Comparison of ENCODE assay signal across 12 mouse cellular contexts in genomic region chr14:19311614-19312013, GRCm38 (mm10).
"Had no signal": no experiment of that assay in that cellular context is flagged by ENCODE, and none has a peak within 500 bp of the region (broad histone marks: within the 10 kb centered on the region; RNA-seq: fewer than 3 reads in every experiment).

No protein-coding gene starts in this region.

- H3K27ac ChIP-seq: left cerebral cortex, adult 2 months; limb, embryonic 10.5 days; liver, embryonic 15.5 days; midbrain, embryonic 13.5 days; stomach, embryonic 15.5 days had no signal

- H3K36me3 ChIP-seq: limb, embryonic 10.5 days; liver, embryonic 15.5 days; midbrain, embryonic 13.5 days; stomach, embryonic 15.5 days had no signal

- H3K9ac ChIP-seq: liver, embryonic 15.5 days; lung, embryonic 14.5 days; midbrain, embryonic 13.5 days; stomach, embryonic 15.5 days had no signal

- DNase-seq: kidney, adult 2 months; kidney, postnatal 25 days; lung, embryonic 14.5 days; lung, postnatal 14 days; right cerebral cortex, postnatal 14 days; thymus, adult 18-20 months; thymus, postnatal 14 days had no signal

- H3K9me3 ChIP-seq: liver, embryonic 15.5 days; stomach, embryonic 15.5 days had no signal

- H3K4me3 ChIP-seq: left cerebral cortex, adult 2 months; limb, embryonic 10.5 days; liver, embryonic 15.5 days; midbrain, embryonic 13.5 days; stomach, embryonic 15.5 days had no signal

- ATAC-seq: midbrain, embryonic 13.5 days had no signal

- H3K4me2 ChIP-seq: liver, embryonic 15.5 days; lung, embryonic 14.5 days; midbrain, embryonic 13.5 days; stomach, embryonic 15.5 days had no signal

- H3K27me3 ChIP-seq: liver, embryonic 15.5 days; midbrain, embryonic 13.5 days; stomach, embryonic 15.5 days had no signal

- H3K4me1 ChIP-seq: limb, embryonic 10.5 days; liver, embryonic 15.5 days; midbrain, embryonic 13.5 days; stomach, embryonic 15.5 days had no signal
